Mouse (Mus musculus) right cerebral cortex, postnatal 10 days (tissue): ENCODE results near the gene Scaf1.
"Not testable (repeated sequence)": the region's sequence is repeated elsewhere in the genome, so short reads cannot be mapped to it uniquely, and the experiment has no call there.

Experiments
- DNase-seq, 2 experiments: peaks; one replicate each; pipeline ENCODE4 v3.0.0; 2021; ENCODE audit warnings: low spot score in 2 of 2

Gene Scaf1

GRCm38 (mm10) chr7:45045741-45046140, 29.6 kb upstream of the Scaf1 start:
- DNase-seq: no peak

DNA sequence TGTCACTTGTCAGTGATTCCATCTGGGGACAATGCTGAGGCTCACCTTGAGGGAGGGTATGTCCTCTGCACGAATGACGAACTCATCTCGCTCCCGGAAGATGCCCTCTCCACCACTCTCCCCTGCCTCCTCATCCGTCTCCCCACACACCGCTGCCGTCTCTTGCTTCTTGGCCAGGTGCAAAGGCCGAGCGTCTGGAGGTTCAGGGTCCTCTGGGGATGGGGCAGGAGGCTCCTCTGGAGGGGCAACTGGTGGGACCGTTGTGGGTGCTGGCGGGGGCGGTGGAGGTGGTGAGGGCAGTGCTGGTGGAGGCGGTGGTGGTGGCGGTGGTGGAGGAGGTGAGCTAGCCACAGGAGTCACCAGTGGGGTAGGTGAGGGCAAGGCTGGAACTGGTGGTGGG, 27.1 kb upstream of the Scaf1 start:
- no peak for DNase-seq

GRCm38 (mm10) chr7:45040851-45041250, 24.7 kb upstream of the Scaf1 start:
- no peak for DNase-seq

DNA sequence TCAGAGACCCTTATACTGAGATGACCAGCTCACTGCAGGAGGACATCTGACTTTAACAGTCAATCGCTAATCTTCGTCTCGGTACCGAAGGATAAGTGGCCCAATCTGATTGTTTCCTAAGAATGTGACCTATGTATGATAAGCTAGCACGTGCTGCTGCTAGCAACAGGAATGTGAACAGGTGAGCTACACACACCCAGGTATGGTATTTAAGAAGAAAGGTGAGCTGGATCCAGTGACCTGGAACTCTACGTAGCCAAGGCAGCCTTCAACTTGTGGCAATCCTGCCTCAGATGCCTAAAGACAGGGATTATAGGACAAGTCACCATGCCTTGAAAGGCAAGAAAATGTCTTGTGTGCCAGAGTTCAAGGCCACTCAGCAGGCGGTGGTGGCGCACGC, 22.2 kb upstream of the Scaf1 start:
- DNase-seq: no peak

DNA sequence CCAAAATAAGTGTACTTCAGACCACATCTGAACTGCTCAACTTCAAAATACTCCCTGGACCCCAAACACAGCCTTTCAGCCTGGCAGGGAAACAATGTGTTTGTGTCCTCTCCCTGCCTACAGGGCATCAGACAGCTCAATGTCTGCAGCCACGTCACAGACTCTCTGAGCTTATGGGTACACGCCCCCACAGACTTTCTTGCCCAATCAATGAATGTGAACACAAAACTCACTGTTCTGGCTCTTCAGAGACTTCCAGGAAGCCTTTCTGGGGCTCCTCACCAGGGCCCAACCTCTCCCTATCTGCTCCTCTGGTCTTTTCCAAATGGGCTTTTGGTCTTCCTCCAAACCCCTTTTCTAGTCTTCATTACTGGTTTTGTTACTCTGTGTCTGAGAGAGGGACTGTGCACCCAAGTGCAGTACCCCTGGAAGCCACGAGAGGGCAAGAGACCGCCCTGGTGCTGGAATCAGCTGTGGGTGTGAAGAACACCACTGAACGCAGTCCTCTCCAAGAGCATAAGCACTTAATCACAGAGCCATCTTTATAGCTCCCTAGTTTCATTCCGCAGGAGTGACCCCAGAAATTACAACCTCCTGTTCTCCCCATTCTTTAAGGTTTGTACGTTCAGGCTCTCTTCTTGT, 21.7 kb upstream of the Scaf1 start:
- no peak for DNase-seq

- DNase-seq: no peak
These were observed 20.5 kb upstream of the Scaf1 start for GRCm38 (mm10) chr7:45036702-45037101.

DNA sequence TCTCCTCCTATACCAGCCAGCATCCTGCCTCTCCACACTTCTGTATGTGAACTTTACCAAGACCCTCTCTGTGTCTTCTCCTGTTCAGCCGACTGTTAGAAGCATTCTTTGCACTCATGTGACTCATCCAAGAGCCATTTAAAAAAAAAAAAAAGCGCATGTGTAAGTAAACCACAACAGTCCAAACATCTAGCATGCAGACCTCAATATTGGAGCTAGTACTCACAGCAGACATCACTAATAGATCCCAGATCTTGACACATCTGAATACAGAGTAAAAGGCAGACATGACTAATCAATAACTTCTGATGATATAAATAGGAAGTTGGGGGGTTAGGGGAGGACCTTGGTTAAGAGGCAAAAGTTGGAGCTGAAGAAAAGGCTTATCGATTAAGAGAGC, 19.5 kb upstream of the Scaf1 start:
- DNase-seq: no peak

DNA sequence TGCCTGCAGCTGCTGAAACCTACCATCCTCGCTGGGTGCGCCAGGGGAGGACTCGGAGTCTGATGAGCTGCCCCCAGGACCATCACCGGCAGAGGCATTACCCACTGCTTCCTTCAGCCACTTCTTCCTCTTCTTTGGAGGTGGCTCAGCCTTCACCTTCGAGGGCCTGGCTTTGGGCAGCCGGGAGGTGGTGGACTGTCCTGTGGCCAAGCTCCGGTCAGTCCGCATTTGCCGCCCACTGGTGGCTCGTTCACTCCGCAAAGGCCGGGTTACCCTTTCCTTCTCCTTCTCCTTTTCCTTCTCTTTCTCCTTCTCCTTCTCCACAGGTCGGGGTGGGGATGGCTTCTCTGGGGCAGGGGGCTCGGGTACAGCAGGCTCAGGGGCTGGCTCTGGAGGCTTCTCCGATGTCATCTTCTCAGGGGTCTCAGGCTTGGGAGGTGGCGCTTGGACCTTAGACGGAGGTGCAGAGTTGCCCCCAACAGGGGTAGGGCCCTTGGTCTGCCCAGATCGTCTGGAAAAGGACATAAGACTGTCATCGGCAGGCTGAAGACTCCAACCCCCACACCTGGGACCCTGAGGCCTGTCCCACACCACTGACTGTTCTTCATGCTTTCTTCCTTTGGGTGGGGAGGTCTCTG, 17.7 kb upstream of the Scaf1 start:
- no peak for DNase-seq

DNA sequence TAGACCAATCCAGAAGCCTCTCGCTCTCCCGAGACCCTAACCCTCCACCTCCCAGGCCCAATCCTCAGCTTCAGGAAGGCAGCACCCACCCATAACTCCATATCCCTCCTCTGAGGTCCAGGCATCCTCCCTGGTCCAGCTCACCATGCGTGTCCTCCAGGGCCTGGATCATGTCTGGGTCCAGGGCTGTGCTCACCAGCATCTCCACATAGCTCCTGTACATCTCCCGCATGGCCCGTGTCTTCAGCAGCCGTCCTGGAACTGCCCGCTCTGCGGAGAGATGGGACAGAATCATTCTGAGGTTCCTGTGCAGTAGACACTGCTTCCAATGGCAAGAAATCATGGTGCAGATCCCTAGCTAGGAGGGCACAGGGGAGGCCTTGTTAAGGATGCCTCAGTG, 14.7 kb upstream of the Scaf1 start:
- no peak for DNase-seq

GRCm38 (mm10) chr7:45029995-45030394, 13.8 kb upstream of the Scaf1 start:
- no peak for DNase-seq

DNA sequence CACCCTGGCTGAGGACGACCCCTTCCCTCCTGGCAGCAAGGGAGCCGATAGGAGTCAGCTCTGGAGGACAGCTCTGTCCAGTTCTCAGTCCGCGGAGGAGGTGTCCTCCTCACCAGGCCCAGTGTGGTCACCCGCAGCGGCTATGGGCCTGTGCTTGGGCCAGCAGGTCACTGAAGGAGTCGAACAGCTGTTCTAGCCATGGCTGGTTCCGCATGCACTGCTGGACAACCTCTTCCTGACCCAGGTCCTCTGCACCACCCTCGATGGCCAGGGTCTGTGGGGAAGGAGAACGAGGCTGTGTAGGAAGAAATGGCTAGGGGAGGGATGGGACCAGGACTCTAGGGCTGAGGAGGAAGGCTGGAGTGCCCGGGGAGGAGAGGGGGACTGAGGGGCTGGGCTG, 12.2 kb upstream of the Scaf1 start:
- DNase-seq: no peak

DNA sequence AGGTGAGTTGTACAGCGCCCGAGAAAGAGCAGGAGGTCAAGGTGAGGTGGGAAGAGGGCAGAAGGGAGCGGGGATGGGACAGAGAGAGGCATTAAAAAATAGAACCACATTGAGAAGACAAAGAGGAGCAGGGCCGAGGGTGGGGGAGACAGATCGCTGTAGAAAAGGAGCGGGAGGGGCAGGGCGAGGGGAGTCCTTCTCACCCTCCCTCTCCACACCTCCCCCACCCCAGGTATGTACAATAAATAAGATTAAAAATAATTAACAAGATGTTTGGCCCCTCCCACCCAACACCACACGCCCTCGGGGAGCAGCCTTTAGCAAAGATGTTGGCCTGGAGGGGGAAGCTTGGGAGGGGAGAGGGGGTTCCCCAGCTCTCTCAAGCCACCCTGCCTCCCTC, 11.6 kb upstream of the Scaf1 start:
- no peak for DNase-seq

DNA sequence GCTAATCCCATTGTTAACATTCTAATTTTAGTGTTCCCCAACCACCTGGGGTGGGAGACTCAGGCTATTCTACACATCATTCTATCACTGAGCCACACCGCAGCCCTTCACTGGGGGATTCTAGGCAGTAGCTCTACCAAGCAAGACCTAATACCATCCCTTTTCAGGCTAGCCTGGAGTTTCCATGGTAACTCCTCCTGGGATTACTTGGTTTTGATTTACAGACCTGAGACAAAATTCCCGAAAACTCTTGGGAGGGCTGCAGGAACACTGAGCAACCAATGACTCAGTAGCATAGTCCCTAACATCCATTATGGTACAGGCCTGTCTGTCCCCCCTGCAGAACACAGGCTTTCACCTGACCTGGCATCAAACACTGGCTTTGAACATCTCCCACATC, 10.1 kb upstream of the Scaf1 start:
- no peak for DNase-seq

- no peak for DNase-seq
These were observed 9.5 kb upstream of the Scaf1 start for GRCm38 (mm10) chr7:45025601-45026220.

GRCm38 (mm10) chr7:45024281-45025248, 8.4 kb upstream of the Scaf1 start:
- DNase-seq: no peak

- DNase-seq: not testable (repeated sequence)
These were observed 7.5 kb upstream of the Scaf1 start for GRCm38 (mm10) chr7:45023711-45024110.

DNA sequence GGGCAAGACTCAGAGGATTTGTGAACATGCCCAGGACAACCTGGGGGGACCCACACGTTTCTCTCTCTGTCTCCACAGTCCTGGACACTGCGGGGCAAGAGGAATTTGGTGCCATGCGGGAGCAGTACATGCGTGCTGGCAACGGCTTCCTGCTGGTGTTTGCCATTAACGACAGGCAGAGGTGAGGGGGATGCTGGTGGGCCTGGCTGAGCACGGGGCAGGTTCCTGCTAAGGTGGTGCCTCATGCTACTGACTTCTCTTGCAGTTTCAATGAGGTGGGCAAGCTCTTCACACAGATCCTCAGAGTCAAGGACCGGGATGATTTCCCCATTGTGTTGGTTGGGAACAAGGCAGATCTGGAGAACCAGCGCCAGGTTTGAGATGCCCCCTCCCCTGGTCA, 4.1 kb upstream of the Scaf1 start:
- DNase-seq: no peak

GRCm38 (mm10) chr7:45019031-45019571, 2.9 kb upstream of the Scaf1 start:
- peak in 1 of 2 experiments; percentile 35 for DNase-seq

DNA sequence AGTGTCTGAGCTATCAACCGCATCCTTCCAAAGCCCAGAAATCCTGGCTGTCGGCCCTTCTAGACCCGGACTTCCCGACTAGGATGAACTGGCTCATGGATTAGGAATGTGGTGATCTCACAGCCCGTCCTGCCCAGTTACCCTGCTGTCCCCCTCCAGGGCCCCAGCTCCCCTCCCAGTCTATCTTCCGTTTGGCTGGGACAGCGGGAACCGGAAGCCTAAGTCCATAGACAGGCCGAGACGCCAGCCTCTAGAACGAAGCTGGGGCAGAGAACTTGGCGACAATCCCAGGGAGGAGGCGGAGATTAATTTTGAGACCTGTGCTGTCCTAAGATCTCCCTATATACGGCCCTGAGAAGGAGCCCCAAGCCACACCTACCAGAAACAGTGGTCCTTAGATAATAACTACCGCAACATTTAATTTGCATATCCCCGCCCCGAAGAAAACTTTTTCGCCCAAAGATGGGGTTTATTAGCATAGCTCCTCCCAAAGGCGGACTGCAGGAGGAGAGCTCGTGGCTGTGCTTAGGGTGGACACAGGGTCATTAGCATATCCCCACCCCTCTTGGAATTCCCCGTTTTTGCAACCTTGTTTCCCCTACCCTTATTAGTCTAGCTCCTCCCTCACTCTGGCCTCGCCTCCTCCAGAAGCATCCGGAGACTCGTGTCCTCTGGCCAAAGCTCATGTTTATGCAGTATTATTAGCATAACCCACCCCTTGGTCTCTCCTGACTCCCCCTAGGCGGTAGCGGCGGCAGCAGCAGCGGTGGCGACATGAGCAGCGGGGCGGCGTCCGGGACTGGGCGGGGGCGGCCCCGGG, 1.3 kb upstream of the Scaf1 start, which contains the start of gene Rras:
Gene Rras (plus strand): TSS at position 720 of the 820 bp plus-strand sequence.
- peak; percentile 88 to 94 for DNase-seq

DNA sequence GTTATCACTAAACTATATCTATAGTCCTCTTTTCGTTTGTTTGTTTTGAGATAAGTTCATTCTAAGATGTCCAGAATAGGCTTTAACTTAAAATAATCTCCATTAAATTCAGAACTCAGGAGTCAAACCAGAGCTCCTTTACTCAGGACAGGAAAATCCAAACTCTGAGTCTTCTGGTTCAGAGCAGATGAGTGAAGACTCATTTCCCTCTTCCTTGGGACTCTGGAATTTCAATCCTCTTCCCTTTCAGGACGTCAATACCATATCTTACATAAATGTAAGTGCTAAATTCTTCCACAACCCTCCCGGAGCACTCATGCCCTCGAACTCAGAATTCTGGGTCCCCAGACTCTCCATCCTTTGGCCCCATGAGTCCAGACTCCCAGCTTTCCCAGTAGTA, 598 bp upstream of the Scaf1 start:
- DNase-seq: no peak
